Mouse (Mus musculus) limb, embryonic 14.5 days (tissue): ENCODE data around the gene Arid1a. TPM values are rescaled to one million over a fixed set of nuclear protein-coding genes. Genes with fewer than 3 reads are reported as not detected.
A peak's percentile ranks its signal among the peaks of the same experiment; 100 is the strongest.

Experiments
- ATAC-seq: fragments of 200-750 bp; cut with Nextera tagmentation; 2 replicates; pipeline ENCODE4 v1.8.0; 2017; ENCODE audit warnings: low read depth, moderate number of reproducible peaks, moderate TSS enrichment; ENCODE audit not compliant: low FRiP score
- DNase-seq: peaks from one replicate; pipeline ENCODE4 v3.0.0-alpha.2; 2015; ENCODE audit warnings: low spot score
- H3K27ac ChIP-seq: fragments of 300-500 bp; sonication (generic); replicated peaks from 2 replicates; pipeline ENCODE4 v1.5.1; 2014; ENCODE audit warnings: low read depth, mild to moderate bottlenecking, low read length, moderate library complexity, mixed read lengths
- H3K27me3 ChIP-seq: fragments of 300-500 bp; sonication (generic); 2 replicates; pipeline ENCODE4 v1.6.1; 2014; ENCODE audit warnings: low read length, mixed read lengths; ENCODE audit not compliant: control insufficient read depth, insufficient read depth
- H3K36me3 ChIP-seq: fragments of 300-500 bp; sonication (generic); 2 replicates; pipeline ENCODE4 v1.6.1; 2014; ENCODE audit warnings: mild to moderate bottlenecking, low read length, moderate library complexity, mixed read lengths; ENCODE audit not compliant: control insufficient read depth, insufficient read depth
- H3K4me1 ChIP-seq: fragments of 300-500 bp; sonication (generic); 2 replicates; pipeline ENCODE4 v1.6.1; 2014; ENCODE audit warnings: antibody characterized with exemption, low read length, mixed read lengths; ENCODE audit not compliant: control insufficient read depth, insufficient read depth
- H3K4me2 ChIP-seq: fragments of 300-500 bp; sonication (generic); replicated peaks from 2 replicates; pipeline ENCODE4 v1.6.1; 2014; ENCODE audit warnings: low read depth, mild to moderate bottlenecking, low read length, moderate library complexity; ENCODE audit not compliant: severe bottlenecking
- H3K4me3 ChIP-seq: fragments of 300-500 bp; sonication (generic); replicated peaks from 2 replicates; pipeline ENCODE4 v1.5.1; 2014; ENCODE audit warnings: low read length
- H3K9ac ChIP-seq: fragments of 300-500 bp; sonication (generic); 2 replicates; pipeline ENCODE4 v1.6.1; 2014; ENCODE audit warnings: mild to moderate bottlenecking, low read depth, low read length, moderate library complexity; ENCODE audit not compliant: severe bottlenecking
- H3K9me3 ChIP-seq: fragments of 300-500 bp; sonication (generic); 2 replicates; pipeline ENCODE4 v1.6.1; 2016; ENCODE audit warnings: low read length; ENCODE audit not compliant: control insufficient read depth
- POLR2A ChIP-seq: fragments of 200-500 bp; IDR thresholded peaks from 2 replicates; pipeline ENCODE4 v1.8.0; 2012; ENCODE audit warnings: inconsistent platforms, mild to moderate bottlenecking, moderate library complexity, borderline replicate concordance; ENCODE audit not compliant: insufficient read depth, insufficient read length; ENCODE audit errors: extremely low read depth
- WGBS: fragments of 180-500 bp; shearing (Covaris S2); extraction: QIAGEN DNeasy Blood & Tissue Kit; methylation state at CpG from one replicate; pipeline ENCODE4 v1.1.7; 2014; 5-methylcytosine and 5-hydroxymethylcytosine counted together
- polyA plus RNA-seq, 2 experiments: library from polyadenylated mRNA; depleted of rRNA in 1 of 2; stranded (reverse) in 1 of 2; unstranded in 1 of 2; fragments of >200 nt; fragmentation: Nextera tagmentation in 1 of 2; extraction: Ambion mirVana in 1 of 2; gene quantifications; 2 replicates each; pipeline versions ENCODE4 v1.2.1 to v1.2.3; 2012 to 2014

Gene Arid1a
- polyA plus RNA-seq, 2 experiments = 33.3 to 70.8 TPM

GRCm38 (mm10) chr4:133645195-133645594, 111.4 kb downstream of the Arid1a start:
- 0 out of 2 replicates have a peak, but pooled peaks cover 4% of the 10 kb centered on the region for H3K9me3 ChIP-seq
- no peaks in the 10 kb centered on the region for H3K4me1 ChIP-seq
- TF ChIP-seq POLR2A = no peak
- H3K9ac ChIP-seq = no peak overlapping the region
- H3K27me3 ChIP-seq = no peaks in the 10 kb centered on the region
- WGBS = 87% methylated on average over 3 of the region's 3 CpGs
- no peak overlapping the region for H3K27ac ChIP-seq
- H3K4me2 ChIP-seq = no peak overlapping the region
- H3K4me3 ChIP-seq = no peak overlapping the region
- no peaks in the 10 kb centered on the region for H3K36me3 ChIP-seq
- ATAC-seq = no peak
- DNase-seq = no peak

- no peak overlapping the region for H3K9ac ChIP-seq
- no peak overlapping the region for H3K27ac ChIP-seq
Measured at GRCm38 (mm10) chr4:133634043-133634410, 122.5 kb downstream of the Arid1a start.

GRCm38 (mm10) chr4:133633332-133634042, 123.1 kb downstream of the Arid1a start:
- Histone ChIP-seq H3K27ac (peak overlapping the region; percentile 79), H3K4me2 (peak overlapping the region; percentile 90; the same call in 1 of the 2 replicates), H3K4me3 (peak overlapping the region; percentile 77), H3K9me3 (no peaks in the 10 kb centered on the region), H3K27me3 (no peaks in the 10 kb centered on the region), H3K9ac (peak overlapping the region; percentile 89), H3K36me3 (0 out of 2 replicates have a peak, but pooled peaks cover 2% of the 10 kb centered on the region), H3K4me1 (peaks cover 13% of the 10 kb centered on the region)
- WGBS = 22% methylated on average over 15 of the region's 47 CpGs
- ATAC-seq = peak; percentile 92
- no peak for TF ChIP-seq POLR2A
- peak; percentile 78 for DNase-seq

More at GRCm38 (mm10) chr4:133634043-133634410, 122.5 kb downstream of the Arid1a start:
- H3K4me3 ChIP-seq = no peak overlapping the region
- no peak for TF ChIP-seq POLR2A
- no peak overlapping the region for H3K4me2 ChIP-seq
- ATAC-seq = no peak
- no peak for DNase-seq
- H3K4me1 ChIP-seq = peaks cover 13% of the 10 kb centered on the region
- whole genome bisulfite sequencing = 84% methylated on average over 5 of the region's 5 CpGs
- H3K27me3 ChIP-seq = no peaks in the 10 kb centered on the region
- H3K36me3 ChIP-seq = 0 out of 2 replicates have a peak, but pooled peaks cover 2% of the 10 kb centered on the region
- no peaks in the 10 kb centered on the region for H3K9me3 ChIP-seq

GRCm38 (mm10) chr4:133632483-133633327, 123.9 kb downstream of the Arid1a start:
- Histone ChIP-seq H3K4me3 (peak overlapping the region; percentile 77), H3K27ac (peak overlapping the region; percentile 79), H3K4me1 (peaks cover 13% of the 10 kb centered on the region), H3K27me3 (no peaks in the 10 kb centered on the region), H3K9me3 (no peaks in the 10 kb centered on the region), H3K36me3 (0 out of 2 replicates have a peak, but pooled peaks cover 2% of the 10 kb centered on the region), H3K4me2 (peak overlapping the region; percentile 90), H3K9ac (peak overlapping the region; percentile 89)
- no peak for TF ChIP-seq POLR2A
- WGBS = 2% methylated on average over 54 of the region's 69 CpGs
- DNase-seq (no peak), ATAC-seq (peak; percentile 79)

GRCm38 (mm10) chr4:133631769-133632411, 124.7 kb downstream of the Arid1a start:
- Histone ChIP-seq H3K9ac (peak overlapping the region; percentile 89), H3K27ac (peak overlapping the region; percentile 79; the same call in 1 of the 2 replicates), H3K36me3 (peaks cover 6% of the 10 kb centered on the region; the same call in 1 of the 2 replicates), H3K4me3 (peak overlapping the region; percentile 77), H3K4me1 (peaks cover 13% of the 10 kb centered on the region), H3K9me3 (no peaks in the 10 kb centered on the region), H3K27me3 (no peaks in the 10 kb centered on the region), H3K4me2 (peak overlapping the region; percentile 90)
- DNase-seq (no peak), ATAC-seq (no peak)
- WGBS = 37% methylated on average over 9 of the region's 9 CpGs
- no peak for TF ChIP-seq POLR2A
